Mouse (Mus musculus): ENCODE data around the gene Celsr1. TPM values are rescaled to one million over a fixed set of nuclear protein-coding genes. Genes with fewer than 3 reads are reported as not detected.

Gene Celsr1
- total and polyA plus RNA-seq, 3 experiments: not detected

DNA sequence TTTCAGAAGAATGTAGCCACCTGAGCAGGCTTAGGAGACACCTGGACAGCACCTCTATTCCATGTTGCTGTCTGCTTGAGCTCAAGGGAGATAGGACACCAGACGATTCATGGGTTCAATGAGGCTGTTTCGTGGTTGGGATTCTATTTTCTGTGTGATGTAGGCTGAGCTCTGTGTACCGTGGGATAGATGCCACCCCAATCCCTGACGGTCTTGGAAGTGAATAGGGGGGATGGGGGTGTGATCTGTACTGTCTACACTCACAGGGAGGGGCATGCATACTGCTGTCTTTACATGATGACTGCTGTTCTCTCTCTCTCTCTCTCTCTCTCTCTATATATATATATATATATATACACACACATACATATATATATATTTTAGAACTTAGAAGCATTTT lies 31.8 kb upstream of the Celsr1 start:
- H3K4me2 ChIP-seq (ENCODE audit: insufficient read depth, low read depth, poor library complexity, severe bottlenecking): no peak overlapping the region
- no peak for DNase-seq (ENCODE audit: extremely low read depth)
- H3K79me2 ChIP-seq (replicated peaks; ENCODE audit: control insufficient read depth, extremely low read depth, insufficient read depth, poor library complexity, severe bottlenecking): no peaks in the 10 kb centered on the region
- no peak overlapping the region for H3K27ac ChIP-seq (ENCODE audit: insufficient read depth, low read depth)
- in situ Hi-C loops (cut with MboI; ENCODE audit: low pct_ligation_motif_present, low pct_unique_long_range_greater_than_20kb, low sequenced_read_pairs) (no loop called here), dilution Hi-C loops (cut with MboI; ENCODE audit: extremely low pct_ligation_motif_present, extremely low pct_unique_long_range_greater_than_20kb, low sequenced_read_pairs) (no loop called here)
- peaks cover 21% of the 10 kb centered on the region for H3K27me3 ChIP-seq (replicated peaks)
- TF ChIP-seq USF1 (IDR thresholded peaks at IDR 0.05; ENCODE audit: low read depth, low read length) (no peak), POLR2A (IDR thresholded peaks at IDR 0.05; ENCODE audit: low read depth, low read length) (no peak), ZKSCAN1 (IDR thresholded peaks at IDR 0.05; ENCODE audit: borderline replicate concordance, low read depth, low read length) (no peak), ZNF384 (IDR thresholded peaks at IDR 0.05; ENCODE audit: low read depth, low read length) (no peak), EP300 (IDR thresholded peaks at IDR 0.05; ENCODE audit: low read length) (no peak), TCF12 (IDR thresholded peaks at IDR 0.05; ENCODE audit: low read depth, low read length) (no peak), HCFC1 (IDR thresholded peaks at IDR 0.05; ENCODE audit: low read depth, low read length) (no peak), NRF1 (IDR thresholded peaks at IDR 0.05; ENCODE audit: low read depth, low read length) (no peak), MXI1 (IDR thresholded peaks at IDR 0.05; ENCODE audit: low read depth, low read length) (no peak), IRF4 (IDR thresholded peaks at IDR 0.05; ENCODE audit: low read depth, low read length) (no peak), TBP (conservative IDR thresholded peaks at IDR 0.05; ENCODE audit: low read depth, low read length) (no peak), PAX5 (IDR thresholded peaks at IDR 0.05; ENCODE audit: low read length) (no peak), KAT2A (IDR thresholded peaks at IDR 0.05; ENCODE audit: insufficient replicate concordance, low read length) (no peak), MAFK (IDR thresholded peaks at IDR 0.05; ENCODE audit: insufficient replicate concordance, low read length) (no peak), JUN (IDR thresholded peaks at IDR 0.05; ENCODE audit: insufficient read depth, low read depth, low read length) (no peak), MEF2A (IDR thresholded peaks at IDR 0.05; ENCODE audit: borderline replicate concordance, low read depth, low read length) (no peak), CHD2 (IDR thresholded peaks at IDR 0.05; ENCODE audit: low read length) (no peak), MYC (IDR thresholded peaks at IDR 0.05; ENCODE audit: low read depth, low read length) (no peak)
- H3K9ac ChIP-seq (ENCODE audit: insufficient read depth, low read depth): no peak overlapping the region
- H3K4me3 ChIP-seq (replicated peaks in 1 of 3; ENCODE audit: low read depth in 2 of 3, low read length in 2 of 3, poor library complexity in 1 of 3): no peak overlapping the region
- peaks cover 18 to 65% of the 10 kb centered on the region in 2 experiments for H3K4me1 ChIP-seq (ENCODE audit: control insufficient read depth in 1 of 2, insufficient read depth in 2 of 2)
- no peaks in the 10 kb centered on the region for H3K36me3 ChIP-seq (replicated peaks in 1 of 2; ENCODE audit: control insufficient read depth in 1 of 2, insufficient read depth in 1 of 2, low read length in 1 of 2)
- H3K9me3 ChIP-seq (replicated peaks; ENCODE audit: low read length): peaks cover 2% of the 10 kb centered on the region

DNA sequence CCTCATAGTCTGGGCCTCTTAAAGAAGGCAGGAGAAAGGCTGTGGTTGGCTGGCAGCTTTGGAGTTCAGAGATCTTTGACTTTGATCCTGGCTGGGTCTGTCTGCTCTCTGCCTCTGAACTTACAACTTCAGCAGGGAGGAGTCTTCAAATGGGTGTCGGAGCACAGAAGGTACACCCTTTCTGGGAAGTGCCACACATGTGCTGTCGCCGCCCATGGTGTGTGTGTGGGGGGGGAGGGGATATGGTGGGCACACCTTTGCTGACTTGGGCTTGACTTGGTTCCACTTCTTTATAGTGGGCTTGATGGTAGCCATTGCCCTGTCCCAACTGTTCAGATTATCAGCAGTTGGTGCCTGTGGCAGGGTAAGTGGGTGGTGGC lies 31.3 kb upstream of the Celsr1 start:
- Histone ChIP-seq H3K27ac (ENCODE audit: insufficient read depth, low read depth) (no peak overlapping the region), H3K4me3 (replicated peaks in 1 of 3; ENCODE audit: low read depth in 2 of 3, low read length in 2 of 3, poor library complexity in 1 of 3) (no peak overlapping the region), H3K4me1 (ENCODE audit: control insufficient read depth in 1 of 2, insufficient read depth in 2 of 2) (peaks cover 18 to 61% of the 10 kb centered on the region in 2 experiments), H3K27me3 (replicated peaks) (peaks cover 21% of the 10 kb centered on the region), H3K36me3 (replicated peaks in 1 of 2; ENCODE audit: control insufficient read depth in 1 of 2, insufficient read depth in 1 of 2, low read length in 1 of 2) (no peaks in the 10 kb centered on the region), H3K4me2 (ENCODE audit: insufficient read depth, low read depth, poor library complexity, severe bottlenecking) (no peak overlapping the region), H3K79me2 (replicated peaks; ENCODE audit: control insufficient read depth, extremely low read depth, insufficient read depth, poor library complexity, severe bottlenecking) (no peaks in the 10 kb centered on the region), H3K9ac (ENCODE audit: insufficient read depth, low read depth) (no peak overlapping the region), H3K9me3 (replicated peaks; ENCODE audit: low read length) (peaks cover 2% of the 10 kb centered on the region)
- dilution Hi-C loops (cut with MboI; ENCODE audit: extremely low pct_ligation_motif_present, extremely low pct_unique_long_range_greater_than_20kb, low sequenced_read_pairs): no loop called here
- in situ Hi-C loops (cut with MboI; ENCODE audit: low pct_ligation_motif_present, low pct_unique_long_range_greater_than_20kb, low sequenced_read_pairs): no loop called here
- TF ChIP-seq MAX (IDR thresholded peaks at IDR 0.05; ENCODE audit: low read length) (no peak), IRF4 (IDR thresholded peaks at IDR 0.05; ENCODE audit: low read depth, low read length) (no peak), SIN3A (IDR thresholded peaks at IDR 0.05; ENCODE audit: low read length) (no peak), KAT2A (IDR thresholded peaks at IDR 0.05; ENCODE audit: insufficient replicate concordance, low read length) (no peak), CHD1 (IDR thresholded peaks at IDR 0.05; ENCODE audit: low read depth, low read length) (no peak), MEF2A (IDR thresholded peaks at IDR 0.05; ENCODE audit: borderline replicate concordance, low read depth, low read length) (no peak), ZMIZ1 (IDR thresholded peaks at IDR 0.05; ENCODE audit: low read depth, low read length) (no peak), ZNF384 (IDR thresholded peaks at IDR 0.05; ENCODE audit: low read depth, low read length) (no peak), MXI1 (IDR thresholded peaks at IDR 0.05; ENCODE audit: low read depth, low read length) (no peak), SMC3 (IDR thresholded peaks at IDR 0.05; ENCODE audit: low read depth, low read length) (no peak), ZKSCAN1 (IDR thresholded peaks at IDR 0.05; ENCODE audit: borderline replicate concordance, low read depth, low read length) (no peak), USF2 (conservative IDR thresholded peaks at IDR 0.05; ENCODE audit: low read depth, low read length) (no peak), UBTF (IDR thresholded peaks at IDR 0.05; ENCODE audit: low read depth, low read length) (no peak), E2F4 (IDR thresholded peaks at IDR 0.05; ENCODE audit: insufficient replicate concordance, low read depth, low read length) (no peak), ZC3H11A (IDR thresholded peaks at IDR 0.05; ENCODE audit: low read depth, low read length) (no peak), CHD2 (IDR thresholded peaks at IDR 0.05; ENCODE audit: low read length) (no peak)
- DNase-seq (ENCODE audit: extremely low read depth): no peak
